Mouse (Mus musculus): ENCODE data around the gene Hbq1a. TPM values are rescaled to one million over a fixed set of nuclear protein-coding genes. Genes with fewer than 3 reads are reported as not detected.

Hbq1a gene
- polyA plus RNA-seq, 1 experiment = not detected

- TF ChIP-seq FLI1 (IDR thresholded peaks at IDR 0.05; ENCODE audit: low read length) (no peak), GATA1 (IDR thresholded peaks at IDR 0.05; ENCODE audit: borderline replicate concordance, low read length) (no peak)
- Histone ChIP-seq H3K36me3 (replicated peaks; ENCODE audit: low read length) (no peaks in the 10 kb centered on the region), H3K27me3 (replicated peaks) (peaks cover 79% of the 10 kb centered on the region), H3K9me3 (peaks cover 8% of the 10 kb centered on the region), H3K4me3 (replicated peaks) (no peak overlapping the region), H3K4me1 (peaks cover 38% of the 10 kb centered on the region)
These were observed 45.8 kb downstream of the Hbq1a start for GRCm38 (mm10) chr11:32345504-32346297.

GRCm38 (mm10) chr11:32347264-32347606, 47.4 kb downstream of the Hbq1a start:
- TF ChIP-seq GATA1 (IDR thresholded peaks at IDR 0.05; ENCODE audit: borderline replicate concordance, low read length) = no peak
- no peak for TF ChIP-seq FLI1 (IDR thresholded peaks at IDR 0.05; ENCODE audit: low read length)
- Histone ChIP-seq H3K4me1 (peaks cover 35% of the 10 kb centered on the region), H3K36me3 (replicated peaks; ENCODE audit: low read length) (no peaks in the 10 kb centered on the region), H3K9me3 (peaks cover 8% of the 10 kb centered on the region), H3K4me3 (replicated peaks) (peak overlapping the region; percentile 94), H3K27me3 (replicated peaks) (peaks cover 73% of the 10 kb centered on the region)

GRCm38 (mm10) chr11:32347607-32348432, 48.0 kb downstream of the Hbq1a start, which contains the start of gene Sh3pxd2b:
Gene Sh3pxd2b, plus strand, starts transcription at chr11:32347820.
- H3K9me3 ChIP-seq = peaks cover 8% of the 10 kb centered on the region
- H3K27me3 ChIP-seq (replicated peaks) = peaks cover 75% of the 10 kb centered on the region
- H3K4me3 ChIP-seq (replicated peaks) = peak within 1 kb of the TSS; percentile 94
- TF ChIP-seq FLI1 (IDR thresholded peaks at IDR 0.05; ENCODE audit: low read length) = no peak
- no peak for TF ChIP-seq GATA1 (IDR thresholded peaks at IDR 0.05; ENCODE audit: borderline replicate concordance, low read length)
- H3K36me3 ChIP-seq (replicated peaks; ENCODE audit: low read length) = no peaks in the 10 kb centered on the region
- peaks cover 41% of the 10 kb centered on the region for H3K4me1 ChIP-seq

GRCm38 (mm10) chr11:32348433-32349283, 48.8 kb downstream of the Hbq1a start:
- Histone ChIP-seq H3K27me3 (replicated peaks) (peaks cover 80% of the 10 kb centered on the region), H3K4me1 (peaks cover 47% of the 10 kb centered on the region), H3K9me3 (peaks cover 8% of the 10 kb centered on the region), H3K4me3 (replicated peaks) (peak overlapping the region; percentile 94), H3K36me3 (replicated peaks; ENCODE audit: low read length) (no peaks in the 10 kb centered on the region)
- TF ChIP-seq GATA1 (IDR thresholded peaks at IDR 0.05; ENCODE audit: borderline replicate concordance, low read length) (no peak), FLI1 (IDR thresholded peaks at IDR 0.05; ENCODE audit: low read length) (no peak)

- Histone ChIP-seq H3K9me3 (0 out of 2 replicates have a peak, but pooled peaks cover under 1% of the 10 kb centered on the region), H3K27me3 (replicated peaks) (peaks cover 74% of the 10 kb centered on the region), H3K4me3 (replicated peaks) (peak overlapping the region; percentile 43), H3K36me3 (replicated peaks; ENCODE audit: low read length) (no peaks in the 10 kb centered on the region), H3K4me1 (peaks cover 53% of the 10 kb centered on the region)
- TF ChIP-seq GATA1 (IDR thresholded peaks at IDR 0.05; ENCODE audit: borderline replicate concordance, low read length) (no peak), FLI1 (IDR thresholded peaks at IDR 0.05; ENCODE audit: low read length) (no peak)
These were observed 49.5 kb downstream of the Hbq1a start for GRCm38 (mm10) chr11:32349284-32349953.

Other genes starting within 250 kb of the Hbq1a start
- gene Il9r, start 99.8 kb upstream of the Hbq1a start, polyA plus RNA-seq (2012; ENCODE audit: insufficient read depth, low replicate concordance) = not detected in 2 replicates
- gene Snrnp25, start 94.7 kb upstream of the Hbq1a start, polyA plus RNA-seq (2012; ENCODE audit: insufficient read depth, low replicate concordance) = 15.1 and 78.7 TPM in 2 replicates
- gene Rhbdf1, start 77.8 kb upstream of the Hbq1a start, polyA plus RNA-seq (2012; ENCODE audit: insufficient read depth, low replicate concordance) = 16.1 and 37.2 TPM in 2 replicates
- 3.6 and 8.8 TPM in 2 replicates for gene Mpg, start 73.6 kb upstream of the Hbq1a start, polyA plus RNA-seq (2012; ENCODE audit: insufficient read depth, low replicate concordance)
- gene Nprl3, start 32.4 kb upstream of the Hbq1a start, polyA plus RNA-seq (2012; ENCODE audit: insufficient read depth, low replicate concordance) = 14.4 and 52.1 TPM in 2 replicates
- gene Hba-x, start 23.7 kb upstream of the Hbq1a start, polyA plus RNA-seq (2012; ENCODE audit: insufficient read depth, low replicate concordance) = not detected in 2 replicates
- 5,345 and 12,498 TPM in 2 replicates for gene Hba-a1, start 16.6 kb upstream of the Hbq1a start, polyA plus RNA-seq (2012; ENCODE audit: insufficient read depth, low replicate concordance)
- 2.9 TPM in 1 of 2 replicates, not detected in the other for gene Hbq1b, start 13.1 kb upstream of the Hbq1a start, polyA plus RNA-seq (2012; ENCODE audit: insufficient read depth, low replicate concordance)
- 578 and 1,883 TPM in 2 replicates for gene Hba-a2, start 3.6 kb upstream of the Hbq1a start, polyA plus RNA-seq (2012; ENCODE audit: insufficient read depth, low replicate concordance)
- gene Sh3pxd2b, start 47.8 kb downstream of the Hbq1a start, polyA plus RNA-seq (2012; ENCODE audit: insufficient read depth, low replicate concordance) = 1.3 and 2.1 TPM in 2 replicates
- gene Ubtd2, start 155.3 kb downstream of the Hbq1a start, polyA plus RNA-seq (2012; ENCODE audit: insufficient read depth, low replicate concordance) = 0.96 TPM in 1 of 2 replicates, not detected in the other
- gene Efcab9, start 232.0 kb downstream of the Hbq1a start, polyA plus RNA-seq (2012; ENCODE audit: insufficient read depth, low replicate concordance) = 0.38 TPM in 1 of 2 replicates, not detected in the other
- 21.6 and 28.3 TPM in 2 replicates for gene Stk10, start 233.2 kb downstream of the Hbq1a start, polyA plus RNA-seq (2012; ENCODE audit: insufficient read depth, low replicate concordance)